Mouse (Mus musculus): ENCODE data around the gene Tmem206. TPM values are rescaled to one million over a fixed set of nuclear protein-coding genes. Genes with fewer than 3 reads are reported as not detected.

Tmem206 gene
- polyA plus RNA-seq, 1 experiment, result 22.2 TPM

DNA sequence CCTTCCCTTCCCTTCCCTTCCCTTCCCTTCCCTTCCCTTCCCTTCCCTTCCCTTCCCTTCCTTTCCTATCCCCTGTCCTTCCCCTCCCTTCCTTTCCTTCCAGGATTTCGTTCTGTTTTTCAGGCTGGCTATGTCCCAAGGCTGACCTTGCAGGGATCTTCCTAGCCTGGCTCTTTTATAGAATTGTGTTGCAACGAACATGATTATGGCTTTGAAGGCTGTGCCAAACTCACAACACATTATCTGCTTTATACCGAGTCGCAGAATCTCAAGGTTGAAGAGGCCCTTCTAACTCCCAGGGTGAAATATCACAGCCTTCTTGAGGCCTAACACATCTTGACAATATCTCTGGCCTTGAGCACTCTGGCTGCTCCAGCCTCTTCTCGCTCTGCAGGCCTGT, 7.0 kb upstream of the Tmem206 start:
- TF ChIP-seq POLR2A (IDR thresholded peaks at IDR 0.05; ENCODE audit: low read depth, low read length), result no peak
- TF ChIP-seq CTCF (conservative IDR thresholded peaks at IDR 0.05; ENCODE audit: insufficient read depth, insufficient read length, low read depth, low read length), result no peak
- H3K27ac ChIP-seq (ENCODE audit: insufficient read depth, low read depth, low read length), result no peak overlapping the region
- 67% methylated on average over 5 of the region's 5 CpGs for WGBS

DNA sequence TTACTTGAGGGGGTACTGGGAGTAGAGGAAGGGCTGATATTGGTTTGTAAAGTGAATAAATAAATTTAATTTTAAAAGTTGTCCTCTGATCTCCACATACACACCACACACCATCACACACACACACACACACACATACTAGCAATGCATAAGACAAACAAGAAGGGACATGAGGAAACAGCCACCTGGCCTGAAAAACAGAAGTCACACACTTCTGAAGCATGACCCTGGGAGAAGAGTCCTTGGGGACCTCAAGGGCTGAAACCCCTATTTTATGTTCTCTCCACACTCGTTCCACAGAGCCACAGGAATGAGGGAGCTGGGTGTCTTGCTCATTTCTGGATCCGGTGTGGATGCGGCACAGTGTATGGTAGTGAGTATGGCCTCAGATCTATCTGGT, 2.3 kb upstream of the Tmem206 start:
- H3K4me3 ChIP-seq (ENCODE audit: insufficient read depth, low read depth, low read length), result no peak overlapping the region
- 97% methylated on average over 3 of the region's 3 CpGs for WGBS
- no peak overlapping the region for H3K27ac ChIP-seq (ENCODE audit: insufficient read depth, low read depth, low read length)

More for the DNA sequence above, 7.0 kb upstream of the Tmem206 start:
- DNase-seq, result no peak
- no peaks in the 10 kb centered on the region for H3K27me3 ChIP-seq (replicated peaks; ENCODE audit: control insufficient read depth, insufficient read depth, low read length)
- H3K4me3 ChIP-seq (ENCODE audit: insufficient read depth, low read depth, low read length), result no peak overlapping the region
- no peaks in the 10 kb centered on the region for H3K4me1 ChIP-seq (ENCODE audit: control insufficient read depth, insufficient read depth, low read length)
- H3K36me3 ChIP-seq (ENCODE audit: control insufficient read depth, insufficient read depth, low read length), result no peaks in the 10 kb centered on the region

DNA sequence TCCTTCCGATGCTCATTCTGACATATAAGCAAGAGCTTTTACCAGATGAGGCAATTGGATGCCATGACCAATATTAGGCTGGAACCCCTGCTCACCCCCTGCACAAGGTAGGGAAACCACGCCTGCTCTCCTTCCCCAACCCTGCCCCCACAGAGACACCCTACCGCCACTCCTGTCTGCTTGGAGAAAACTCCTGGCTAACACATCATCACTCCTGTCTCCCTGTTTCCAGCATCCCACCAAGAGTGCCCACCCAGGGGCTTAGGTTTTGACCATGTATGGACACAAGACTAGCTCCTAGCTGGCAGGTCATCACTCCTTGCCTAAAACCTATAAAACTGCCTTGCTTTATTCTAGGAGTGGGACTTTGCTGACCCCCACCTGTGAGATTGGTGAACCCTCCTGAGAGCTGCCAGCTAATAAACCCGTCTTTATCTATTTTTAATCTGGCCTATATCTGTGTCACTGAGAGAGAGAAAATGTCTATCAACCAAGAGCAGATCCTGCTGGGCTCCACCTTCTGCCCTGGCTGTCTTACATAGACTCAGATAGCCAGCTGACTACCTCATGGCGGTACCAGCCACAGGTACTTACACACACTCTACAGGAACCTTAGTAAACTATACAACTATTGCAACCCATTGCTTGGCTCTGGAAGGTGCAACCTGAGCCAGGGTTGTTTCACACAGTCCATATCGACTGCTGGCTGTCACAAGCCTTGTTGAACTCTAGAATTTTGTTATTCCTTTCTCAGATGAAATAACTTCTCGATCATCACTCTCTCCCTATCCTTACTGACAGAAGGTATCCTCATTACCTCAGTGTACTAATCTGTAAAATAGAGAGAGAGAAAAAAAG, 750 bp upstream of the Tmem206 start:
- Histone ChIP-seq H3K4me3 (ENCODE audit: insufficient read depth, low read depth, low read length) (no peak overlapping the region), H3K27ac (ENCODE audit: insufficient read depth, low read depth, low read length) (no peak overlapping the region), H3K27me3 (replicated peaks; ENCODE audit: control insufficient read depth, insufficient read depth, low read length) (no peaks in the 10 kb centered on the region), H3K4me1 (ENCODE audit: control insufficient read depth, insufficient read depth, low read length) (peaks cover 12% of the 10 kb centered on the region; the same call in 1 of the 2 replicates), H3K36me3 (ENCODE audit: control insufficient read depth, insufficient read depth, low read length) (no peaks in the 10 kb centered on the region)
- no peak for DNase-seq
- 86% methylated on average over 7 of the region's 7 CpGs for WGBS
- TF ChIP-seq POLR2A (IDR thresholded peaks at IDR 0.05; ENCODE audit: low read depth, low read length) (no peak), CTCF (conservative IDR thresholded peaks at IDR 0.05; ENCODE audit: insufficient read depth, insufficient read length, low read depth, low read length) (no peak)

More for the DNA sequence above, 2.3 kb upstream of the Tmem206 start:
- Histone ChIP-seq H3K36me3 (ENCODE audit: control insufficient read depth, insufficient read depth, low read length) (no peaks in the 10 kb centered on the region), H3K4me1 (ENCODE audit: control insufficient read depth, insufficient read depth, low read length) (peaks cover 12% of the 10 kb centered on the region; the same call in 1 of the 2 replicates), H3K27me3 (replicated peaks; ENCODE audit: control insufficient read depth, insufficient read depth, low read length) (no peaks in the 10 kb centered on the region)
- TF ChIP-seq CTCF (conservative IDR thresholded peaks at IDR 0.05; ENCODE audit: insufficient read depth, insufficient read length, low read depth, low read length) (no peak), POLR2A (IDR thresholded peaks at IDR 0.05; ENCODE audit: low read depth, low read length) (no peak)
- DNase-seq, result no peak

DNA sequence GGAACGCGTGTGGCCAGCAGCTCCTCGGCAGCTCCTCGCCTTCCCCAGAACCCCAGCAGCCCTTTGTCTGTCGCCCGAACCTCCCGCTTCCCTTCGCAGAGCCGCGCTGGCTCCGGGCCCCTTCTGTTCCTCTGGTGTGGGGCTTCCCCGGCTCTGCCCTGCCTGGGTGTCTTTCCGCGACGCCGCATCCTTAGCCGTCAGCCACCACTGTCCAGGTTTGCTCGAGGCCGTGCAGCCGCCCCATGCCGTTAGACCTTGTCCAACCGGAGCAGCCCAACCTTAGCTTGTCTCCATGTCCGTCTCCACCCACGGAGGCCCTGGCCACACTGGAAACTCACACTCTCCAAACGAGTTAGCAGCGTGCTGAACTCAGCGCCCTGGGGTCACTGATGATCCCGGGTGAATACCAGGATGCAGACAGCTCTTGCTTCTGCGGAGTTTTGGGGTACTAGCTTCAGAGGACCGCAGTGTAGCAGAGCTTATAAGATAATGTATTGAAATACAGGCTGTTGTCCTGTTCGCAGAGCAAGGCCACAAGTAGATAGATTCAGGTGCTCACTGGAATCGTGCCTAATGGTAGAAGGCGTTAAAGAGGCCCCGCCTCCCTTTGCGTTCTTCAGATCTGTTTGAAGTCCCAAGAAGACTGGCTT, 646 bp downstream of the Tmem206 start:
- peak overlapping the region; percentile 78 for H3K4me3 ChIP-seq (ENCODE audit: insufficient read depth, low read depth, low read length)
- peak; percentile 57 for DNase-seq
- TF ChIP-seq POLR2A (IDR thresholded peaks at IDR 0.05; ENCODE audit: low read depth, low read length), result no peak
- TF ChIP-seq CTCF (conservative IDR thresholded peaks at IDR 0.05; ENCODE audit: insufficient read depth, insufficient read length, low read depth, low read length), result no peak
- WGBS, result 3% methylated on average over 35 of the region's 35 CpGs
- peaks cover 12% of the 10 kb centered on the region; the same call in 1 of the 2 replicates for H3K4me1 ChIP-seq (ENCODE audit: control insufficient read depth, insufficient read depth, low read length)
- H3K27me3 ChIP-seq (replicated peaks; ENCODE audit: control insufficient read depth, insufficient read depth, low read length), result no peaks in the 10 kb centered on the region
- no peaks in the 10 kb centered on the region for H3K36me3 ChIP-seq (ENCODE audit: control insufficient read depth, insufficient read depth, low read length)
- peak overlapping the region; percentile 62 for H3K27ac ChIP-seq (ENCODE audit: insufficient read depth, low read depth, low read length)

DNA sequence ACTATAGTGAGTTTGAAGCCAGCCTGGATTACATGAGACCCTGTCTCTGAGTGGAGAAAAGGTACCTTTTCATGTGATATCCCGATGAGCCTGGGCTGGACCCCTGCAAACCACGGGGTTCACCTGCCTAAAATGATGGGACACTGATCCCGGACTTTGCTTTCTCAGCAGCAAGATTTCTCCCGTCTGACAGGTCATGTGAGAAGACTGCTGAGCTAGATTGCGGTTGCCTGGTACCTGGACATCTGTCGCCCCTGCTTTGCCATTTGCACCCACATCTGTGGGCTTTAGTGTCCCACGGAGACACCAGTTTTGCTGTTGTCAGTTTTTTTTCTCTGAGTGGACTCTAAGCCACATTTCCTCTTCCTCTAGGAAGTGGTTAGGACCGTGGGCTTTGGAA, 1.5 kb downstream of the Tmem206 start:
- H3K4me3 ChIP-seq (ENCODE audit: insufficient read depth, low read depth, low read length), result peak overlapping the region; percentile 5; the same call in 1 of the 2 replicates
- peaks cover 12% of the 10 kb centered on the region; the same call in 1 of the 2 replicates for H3K4me1 ChIP-seq (ENCODE audit: control insufficient read depth, insufficient read depth, low read length)
- no peaks in the 10 kb centered on the region for H3K27me3 ChIP-seq (replicated peaks; ENCODE audit: control insufficient read depth, insufficient read depth, low read length)
- DNase-seq, result peak; percentile 63
- 53% methylated on average over 8 of the region's 8 CpGs for WGBS
- TF ChIP-seq CTCF (conservative IDR thresholded peaks at IDR 0.05; ENCODE audit: insufficient read depth, insufficient read length, low read depth, low read length) (no peak), POLR2A (IDR thresholded peaks at IDR 0.05; ENCODE audit: low read depth, low read length) (no peak)
- H3K36me3 ChIP-seq (ENCODE audit: control insufficient read depth, insufficient read depth, low read length), result no peaks in the 10 kb centered on the region
- H3K27ac ChIP-seq (ENCODE audit: insufficient read depth, low read depth, low read length), result peak overlapping the region; percentile 62

DNA sequence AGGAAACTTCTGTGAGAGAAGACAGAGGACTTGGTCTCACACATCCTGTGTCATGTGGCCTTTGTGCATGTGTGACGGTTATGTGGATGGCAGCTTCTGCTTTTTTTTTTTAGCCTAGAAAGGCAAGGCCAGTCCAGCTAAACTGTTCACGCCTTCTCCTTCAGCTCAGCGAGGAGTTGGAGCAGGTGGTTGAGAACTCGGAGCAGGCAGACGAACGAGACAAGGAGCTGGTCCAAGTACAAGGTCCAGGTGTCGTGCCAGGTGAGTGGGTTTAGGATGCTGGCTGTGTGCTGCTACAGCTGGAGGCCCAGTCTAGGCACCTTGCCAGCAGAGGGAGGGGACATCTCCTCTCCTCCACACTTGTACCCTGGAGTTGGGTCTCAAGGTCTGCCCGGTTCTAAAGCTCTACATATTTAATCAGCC, 2.3 kb downstream of the Tmem206 start:
- peak; percentile 98 for DNase-seq
- peaks cover 12% of the 10 kb centered on the region; the same call in 1 of the 2 replicates for H3K4me1 ChIP-seq (ENCODE audit: control insufficient read depth, insufficient read depth, low read length)
- H3K36me3 ChIP-seq (ENCODE audit: control insufficient read depth, insufficient read depth, low read length), result no peaks in the 10 kb centered on the region
- peak overlapping the region; percentile 62 for H3K27ac ChIP-seq (ENCODE audit: insufficient read depth, low read depth, low read length)
- no peaks in the 10 kb centered on the region for H3K27me3 ChIP-seq (replicated peaks; ENCODE audit: control insufficient read depth, insufficient read depth, low read length)
- H3K4me3 ChIP-seq (ENCODE audit: insufficient read depth, low read depth, low read length), result no peak overlapping the region
- TF ChIP-seq CTCF (conservative IDR thresholded peaks at IDR 0.05; ENCODE audit: insufficient read depth, insufficient read length, low read depth, low read length) (no peak), POLR2A (IDR thresholded peaks at IDR 0.05; ENCODE audit: low read depth, low read length) (no peak)
- WGBS, result 42% methylated on average over 8 of the region's 8 CpGs

DNA sequence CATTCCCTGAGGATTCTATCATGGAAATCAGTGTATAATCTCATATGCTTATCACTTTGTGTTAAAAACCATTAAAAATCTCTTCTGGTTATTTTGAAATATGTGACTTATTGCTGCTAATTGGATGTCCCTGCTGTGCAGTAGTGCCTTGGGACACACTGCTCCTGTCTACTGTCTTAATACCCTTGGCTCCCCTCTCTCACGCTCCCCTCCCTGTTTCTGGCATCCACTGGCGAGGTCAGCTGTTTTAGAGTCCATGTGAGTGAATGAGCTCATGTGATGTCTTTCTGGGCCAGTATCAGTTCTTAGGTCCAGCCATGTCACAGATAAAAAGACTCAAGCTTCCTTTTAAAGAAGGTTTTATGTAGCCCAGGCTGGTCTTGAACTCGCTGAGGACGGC, 4.6 kb downstream of the Tmem206 start:
- TF ChIP-seq POLR2A (IDR thresholded peaks at IDR 0.05; ENCODE audit: low read depth, low read length) (no peak), CTCF (conservative IDR thresholded peaks at IDR 0.05; ENCODE audit: insufficient read depth, insufficient read length, low read depth, low read length) (no peak)
- 61% methylated on average over 4 of the region's 4 CpGs for WGBS
- H3K27ac ChIP-seq (ENCODE audit: insufficient read depth, low read depth, low read length), result no peak overlapping the region

More for the DNA sequence above, 4.6 kb downstream of the Tmem206 start:
- DNase-seq, result peak; percentile 72
- H3K27me3 ChIP-seq (replicated peaks; ENCODE audit: control insufficient read depth, insufficient read depth, low read length), result no peaks in the 10 kb centered on the region
- no peaks in the 10 kb centered on the region for H3K36me3 ChIP-seq (ENCODE audit: control insufficient read depth, insufficient read depth, low read length)
- no peak overlapping the region for H3K4me3 ChIP-seq (ENCODE audit: insufficient read depth, low read depth, low read length)
- peaks cover 12% of the 10 kb centered on the region; the same call in 1 of the 2 replicates for H3K4me1 ChIP-seq (ENCODE audit: control insufficient read depth, insufficient read depth, low read length)

Data from kidney, adult 2 months (tissue).